Mouse (Mus musculus) kidney, embryonic 14.5 days (tissue): ENCODE measurements around the gene Galntl6. TPM values are rescaled to one million over a fixed set of nuclear protein-coding genes. Genes with fewer than 3 reads are reported as not detected.

Experiments
- ATAC-seq: fragments of 200-750 bp; cut with Nextera tagmentation; 2 replicates; pipeline ENCODE4 v1.8.0; 2017; ENCODE audit warnings: moderate number of reproducible peaks, mild to moderate bottlenecking, moderate TSS enrichment, moderate library complexity; ENCODE audit not compliant: low FRiP score, low TSS enrichment
- H3K27ac ChIP-seq: fragments of 300-500 bp; sonication (generic); 2 replicates; pipeline ENCODE4 v1.5.1; 2014; ENCODE audit warnings: low read depth, mild to moderate bottlenecking, low read length, moderate library complexity, mixed read lengths
- H3K27me3 ChIP-seq: fragments of 300-500 bp; sonication (generic); 2 replicates; pipeline ENCODE4 v1.6.1; 2014; ENCODE audit warnings: mild to moderate bottlenecking, low read length; ENCODE audit not compliant: control insufficient read depth, insufficient read depth
- H3K36me3 ChIP-seq: fragments of 300-500 bp; sonication (generic); 2 replicates; pipeline ENCODE4 v1.6.1; 2014; ENCODE audit warnings: low read length, mixed read lengths; ENCODE audit not compliant: control insufficient read depth, insufficient read depth
- H3K4me1 ChIP-seq: fragments of 300-500 bp; sonication (generic); 2 replicates; pipeline ENCODE4 v1.6.1; 2014; ENCODE audit warnings: low read length, mixed read lengths; ENCODE audit not compliant: control insufficient read depth, insufficient read depth
- H3K4me2 ChIP-seq: fragments of 300-500 bp; sonication (generic); replicated peaks from 2 replicates; pipeline ENCODE4 v1.6.1; 2014; ENCODE audit warnings: low read depth, mild to moderate bottlenecking, low read length
- H3K4me3 ChIP-seq: fragments of 300-500 bp; sonication (generic); 2 replicates; pipeline ENCODE4 v1.5.1; 2014; ENCODE audit warnings: mild to moderate bottlenecking, low read length
- H3K9ac ChIP-seq: fragments of 300-500 bp; sonication (generic); 2 replicates; pipeline ENCODE4 v1.6.1; 2014; ENCODE audit warnings: low read depth, mild to moderate bottlenecking, low read length, moderate library complexity
- H3K9me3 ChIP-seq: fragments of 300-500 bp; sonication (generic); 2 replicates; pipeline ENCODE4 v1.6.1; 2016; ENCODE audit warnings: low read length; ENCODE audit not compliant: control insufficient read depth
- WGBS: fragments of 180-500 bp; shearing (Covaris S2); extraction: QIAGEN DNeasy Blood & Tissue Kit; methylation state at CpG from one replicate; pipeline ENCODE4 v1.1.7; 2014; 5-methylcytosine and 5-hydroxymethylcytosine counted together
- polyA plus RNA-seq: library from polyadenylated mRNA; unstranded; fragments of >200 nt; fragmentation: Nextera tagmentation; extraction: Ambion mirVana; gene quantifications from 2 replicates; pipeline ENCODE4 v1.2.1, GENCODE M21; 2014

The Galntl6 gene
- polyA plus RNA-seq, 1 experiment from 2014 or later, result 2.1 TPM

- H3K4me3 ChIP-seq, result no peak overlapping the region
- no peak overlapping the region for H3K27ac ChIP-seq
- 69% methylated on average over 8 of the region's 8 CpGs for WGBS
- no peaks in the 10 kb centered on the region for H3K36me3 ChIP-seq
- no peak overlapping the region for H3K9ac ChIP-seq
- H3K9me3 ChIP-seq, result no peaks in the 10 kb centered on the region
- no peaks in the 10 kb centered on the region for H3K4me1 ChIP-seq
- ATAC-seq, result no peak
- no peaks in the 10 kb centered on the region for H3K27me3 ChIP-seq
- no peak overlapping the region for H3K4me2 ChIP-seq
Observed at GRCm38 (mm10) chr8:57731666-57732065, 1180.8 kb downstream of the Galntl6 start.

- no peak overlapping the region for H3K9ac ChIP-seq
- no peak overlapping the region for H3K4me2 ChIP-seq
- no peaks in the 10 kb centered on the region for H3K4me1 ChIP-seq
- no peaks in the 10 kb centered on the region for H3K27me3 ChIP-seq
- 80% methylated on average over 2 of the region's 2 CpGs for WGBS
- H3K9me3 ChIP-seq, result no peaks in the 10 kb centered on the region
- ATAC-seq, result no peak
- no peak overlapping the region for H3K27ac ChIP-seq
- H3K36me3 ChIP-seq, result no peaks in the 10 kb centered on the region
- no peak overlapping the region for H3K4me3 ChIP-seq
Observed at GRCm38 (mm10) chr8:57728276-57728675, 1184.2 kb downstream of the Galntl6 start.

- H3K9ac ChIP-seq, result no peak overlapping the region
- 93% methylated on average over 13 of the region's 13 CpGs for WGBS
- no peaks in the 10 kb centered on the region for H3K9me3 ChIP-seq
- H3K27me3 ChIP-seq, result no peaks in the 10 kb centered on the region
- no peak overlapping the region for H3K4me2 ChIP-seq
- no peaks in the 10 kb centered on the region for H3K4me1 ChIP-seq
- H3K27ac ChIP-seq, result no peak overlapping the region
- H3K4me3 ChIP-seq, result no peak overlapping the region
- H3K36me3 ChIP-seq, result no peaks in the 10 kb centered on the region
- no peak for ATAC-seq
Observed at GRCm38 (mm10) chr8:57724843-57725627, 1187.4 kb downstream of the Galntl6 start.

Other genes with a start within 250 kb of the Galntl6 start
- 2.3 and 3.4 TPM in 2 replicates for gene BC030500, start 885 bp downstream of the Galntl6 start, polyA plus RNA-seq